Comparison of ENCODE assay signal across 8 mouse cellular contexts in genomic region chr17:71259727-71260126, GRCm38 (mm10). TPM values are rescaled to one million over a fixed set of nuclear protein-coding genes. Genes with fewer than 3 reads are reported as not detected.
DNase-seq lines count a peak whose midpoint lies in the region; ATAC-seq and TF ChIP-seq lines count a peak whose summit lies in the region.
"Had no signal": no experiment of that assay in that cellular context is flagged by ENCODE, and none has a peak within 500 bp of the region (broad histone marks: within the 10 kb centered on the region; RNA-seq: fewer than 3 reads in every experiment).

No protein-coding gene starts in this region.

- peak overlapping the region; percentile 50 for H3K4me2 ChIP-seq in intestine, postnatal 0 days (replicated peaks; ENCODE audit: low read depth)
- H3K4me2 ChIP-seq in lung, embryonic 16.5 days (ENCODE audit: low read depth, low read length): no peak overlapping the region

- TF ChIP-seq CTCF in intestine, postnatal 0 days (IDR thresholded peaks at IDR 0.05; ENCODE audit: low read depth): no peak

- no peak overlapping the region for H3K9ac ChIP-seq in intestine, postnatal 0 days (ENCODE audit: low read depth, low read length)
- H3K9ac ChIP-seq in lung, embryonic 16.5 days (ENCODE audit: low read length): no peak overlapping the region

- no peaks in the 10 kb centered on the region for H3K36me3 ChIP-seq in intestine, postnatal 0 days (ENCODE audit: control insufficient read depth, insufficient read depth)
- no peaks in the 10 kb centered on the region for H3K36me3 ChIP-seq in lung, embryonic 16.5 days (ENCODE audit: control insufficient read depth, insufficient read depth, low read length)

- H3K9me3 ChIP-seq in intestine, postnatal 0 days (ENCODE audit: control insufficient read depth): no peaks in the 10 kb centered on the region
- no peaks in the 10 kb centered on the region for H3K9me3 ChIP-seq in lung, embryonic 16.5 days (ENCODE audit: control insufficient read depth, low read length)

- H3K27me3 ChIP-seq in intestine, postnatal 0 days (replicated peaks; ENCODE audit: control insufficient read depth, insufficient read depth, low read length): no peaks in the 10 kb centered on the region
- H3K27me3 ChIP-seq in lung, embryonic 16.5 days (ENCODE audit: control insufficient read depth, insufficient read depth, low read depth, low read length): no peaks in the 10 kb centered on the region

- 36% methylated on average over 11 of the region's 11 CpGs for WGBS in intestine, postnatal 0 days
- 49% methylated on average over 11 of the region's 11 CpGs for WGBS in lung, embryonic 16.5 days

- no peaks in the 10 kb centered on the region for H3K4me1 ChIP-seq in intestine, postnatal 0 days (replicated peaks; ENCODE audit: control insufficient read depth, insufficient read depth, low read length)
- H3K4me1 ChIP-seq in lung, embryonic 16.5 days (replicated peaks; ENCODE audit: control insufficient read depth, insufficient read depth, low read length): no peaks in the 10 kb centered on the region

- no peak overlapping the region for H3K4me3 ChIP-seq in intestine, postnatal 0 days (ENCODE audit: low read depth, low read length)
- no peak overlapping the region for H3K4me3 ChIP-seq in lung, embryonic 16.5 days (ENCODE audit: low read length)

- peak; percentile 67 for ATAC-seq in intestine, postnatal 0 days
- peak; percentile 75 for ATAC-seq in lung, embryonic 16.5 days (ENCODE audit: low read depth)

- no peak overlapping the region for H3K27ac ChIP-seq in intestine, postnatal 0 days (ENCODE audit: low read depth, low read length)
- H3K27ac ChIP-seq in lung, embryonic 16.5 days (ENCODE audit: low read length): no peak overlapping the region

- DNase-seq in urinary bladder, postnatal 25 days (ENCODE audit: low spot score): peak; percentile 56
- no peak for DNase-seq in urinary bladder, postnatal 10 days (ENCODE audit: low spot score)
- no peak for DNase-seq in testis, postnatal 14 days (ENCODE audit: low spot score)
- DNase-seq in T-cell, adult 2 months (ENCODE audit: low spot score): no peak
- no peak for DNase-seq in ovary, postnatal 14 days (ENCODE audit: low spot score)
- DNase-seq: right cerebral cortex, postnatal 25 days had no signal

RNA-seq across cellular contexts. Expression of gene Emilin2, which starts 52.1 kb away (rescaled TPM):
- 0.82 and 1.7 TPM in 2 replicates for polyA plus RNA-seq in intestine, postnatal 0 days (2015; fragmentation: Nextera tagmentation; extraction: Ambion mirVana)
- 5.2 and 7.0 TPM in 2 replicates for polyA plus RNA-seq in lung, embryonic 16.5 days (2015; fragmentation: Nextera tagmentation; extraction: Ambion mirVana)
